Mouse (Mus musculus) C2C12 (cell line): ENCODE data around the gene Olfr1196. TPM values are rescaled to one million over a fixed set of nuclear protein-coding genes. Genes with fewer than 3 reads are reported as not detected.
"Not testable (repeated sequence)": the region's sequence is repeated elsewhere in the genome, so short reads cannot be mapped to it uniquely, and the experiment has no call there.

Experiments
- H3K27me3 ChIP-seq: one replicate; pipeline ENCODE4 v1.6.1; 2011; ENCODE audit not compliant: control insufficient read depth, insufficient read depth, insufficient read length
- H3K36me3 ChIP-seq: one replicate; pipeline ENCODE4 v1.6.1; 2011; ENCODE audit not compliant: control insufficient read depth, insufficient read depth
- H3K4me3 ChIP-seq: one replicate; pipeline ENCODE4 v1.5.1; 2011; ENCODE audit warnings: mild to moderate bottlenecking, control low read depth; ENCODE audit not compliant: poor library complexity, insufficient read depth, severe bottlenecking
- H3K79me2 ChIP-seq: one replicate; pipeline ENCODE4 v1.6.1; 2011; ENCODE audit not compliant: control insufficient read depth, insufficient read depth
- H3K79me3 ChIP-seq: one replicate; pipeline ENCODE4 v1.6.1; 2011; ENCODE audit warnings: low read depth, control low read depth
- H3ac ChIP-seq: one replicate; pipeline ENCODE3; 2011; ENCODE audit warnings: low read depth; ENCODE audit not compliant: control insufficient read depth, insufficient read length
- CEBPB ChIP-seq: IDR thresholded peaks from one replicate; pipeline ENCODE4 v1.6.1; 2011; ENCODE audit warnings: low read depth, mild to moderate bottlenecking, control low read depth, moderate library complexity
- CTCF ChIP-seq: IDR thresholded peaks from one replicate; pipeline ENCODE4 v1.5.1; 2011; ENCODE audit not compliant: control insufficient read depth, insufficient read depth, insufficient read length
- FOSL1 ChIP-seq: IDR thresholded peaks from one replicate; pipeline ENCODE4 v1.8.0; 2011; ENCODE audit warnings: mild to moderate bottlenecking, low read length; ENCODE audit not compliant: poor library complexity, insufficient read depth, severe bottlenecking
- MAX ChIP-seq: IDR thresholded peaks from one replicate; pipeline ENCODE4 v1.6.1; 2011; ENCODE audit warnings: mild to moderate bottlenecking, control low read depth
- MYOD1 ChIP-seq: IDR thresholded peaks from one replicate; pipeline ENCODE4 v1.6.1; 2011; ENCODE audit warnings: low read depth; ENCODE audit not compliant: control insufficient read depth, insufficient read length
- MYOG ChIP-seq: IDR thresholded peaks from one replicate; pipeline ENCODE4 v1.6.1; 2011; ENCODE audit not compliant: control insufficient read depth, insufficient read length; ENCODE audit errors: extremely low read depth
- USF1 ChIP-seq: IDR thresholded peaks from one replicate; pipeline ENCODE4 v1.6.1; 2011; ENCODE audit warnings: low read depth, mild to moderate bottlenecking, control low read depth, moderate library complexity
- long read RNA-seq, 2 experiments: library from polyadenylated mRNA; unstranded; transcript quantifications; one replicate each; pipeline ENCODE4 v2.0.0; 2019 to 2020
- polyA plus RNA-seq: library from polyadenylated mRNA; unstranded; fragments of >200 nt; fragmentation: generic; extraction: Trizol; gene quantifications from one replicate; pipeline ENCODE4 v1.2.1, GENCODE M21; 2012; ENCODE audit warnings: missing spikeins

The Olfr1196 gene
- polyA plus RNA-seq, result not detected
- long read RNA-seq, experiment 1, result 0 reads
- long read RNA-seq, experiment 2, result 0 reads

DNA sequence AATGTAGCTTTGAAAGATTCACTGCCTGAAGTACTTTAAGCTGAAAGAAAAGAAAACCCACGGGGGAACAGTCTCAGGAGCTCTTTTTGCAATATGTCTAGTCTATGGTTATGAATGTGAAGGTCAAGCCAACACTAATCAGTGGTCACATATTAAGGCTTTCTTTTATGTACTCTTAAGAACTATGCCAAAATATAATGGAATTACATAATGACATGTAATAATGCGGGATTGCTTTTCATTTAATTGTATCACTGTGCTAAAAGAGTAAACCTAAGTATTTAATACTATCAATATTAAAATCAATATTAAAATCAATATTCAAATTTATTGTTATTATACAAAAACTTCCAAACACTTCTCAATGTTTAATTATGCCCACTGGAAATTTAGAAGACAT, at the start of gene Olfr1196:
Gene Olfr1196, minus strand, starts transcription at position 101 of the 400 bp plus-strand sequence.
- Histone ChIP-seq H3K27me3 (no peaks in the 10 kb centered on the region), H3K4me3 (no peak within 1 kb of the TSS), H3K79me2 (no peaks in the 10 kb centered on the region), H3ac (no peak within 1 kb of the TSS), H3K36me3 (no peaks in the 10 kb centered on the region), H3K79me3 (no peaks in the 10 kb centered on the region)
- TF ChIP-seq CEBPB (no peak), MYOG (no peak), MAX (no peak), FOSL1 (no peak), MYOD1 (no peak), USF1 (no peak), CTCF (no peak)

DNA sequence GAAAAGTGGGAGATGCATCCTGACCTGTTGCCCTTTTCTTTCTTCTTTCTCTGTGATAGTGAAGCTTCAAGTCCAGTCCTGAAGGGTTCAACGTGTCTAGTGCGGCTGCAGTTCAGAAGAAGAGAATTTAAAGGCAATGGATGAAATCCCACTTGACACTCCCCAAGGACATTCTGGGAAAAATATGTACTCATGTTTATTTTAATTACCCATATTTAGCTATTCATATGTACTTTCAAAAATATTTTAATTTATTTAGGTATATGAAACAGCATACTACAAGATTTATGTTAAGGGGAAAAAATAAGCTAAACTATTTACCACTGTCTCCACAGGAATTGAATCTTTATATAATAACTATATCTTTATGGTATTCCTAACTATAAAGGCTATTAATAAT, 46.9 kb upstream of the Olfr1196 start, which contains the start of gene Olfr1198:
Gene Olfr1198, minus strand, starts transcription at position 101 of the 400 bp plus-strand sequence.
- no peaks in the 10 kb centered on the region for H3K36me3 ChIP-seq
- TF ChIP-seq FOSL1 (no peak), USF1 (no peak), MYOD1 (no peak), MAX (no peak), MYOG (no peak)
- H3K79me3 ChIP-seq, result no peaks in the 10 kb centered on the region
- H3K27me3 ChIP-seq, result no peaks in the 10 kb centered on the region
- no peak within 1 kb of the TSS for H3K4me3 ChIP-seq
- no peaks in the 10 kb centered on the region for H3K79me2 ChIP-seq
- H3ac ChIP-seq, result no peak within 1 kb of the TSS

DNA sequence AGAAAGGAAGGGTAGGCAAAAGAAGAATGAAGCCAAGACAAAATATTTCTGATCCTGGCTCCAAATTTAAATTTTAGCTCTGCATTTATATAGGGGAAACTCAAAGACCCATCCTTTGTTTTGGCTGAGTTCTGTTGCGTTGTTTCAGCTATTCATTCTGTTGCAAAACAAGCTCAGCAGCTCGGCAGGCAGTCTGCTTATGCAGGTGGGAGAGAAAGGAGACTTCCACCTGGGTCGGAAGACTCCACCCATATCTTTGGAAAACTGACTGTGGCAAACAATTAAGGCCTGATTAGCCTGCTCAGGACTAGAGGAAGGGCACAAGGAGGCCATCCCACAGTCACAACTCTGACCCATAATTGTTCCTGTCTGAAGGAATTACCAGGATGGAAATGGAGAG, 39.0 kb upstream of the Olfr1196 start:
- Histone ChIP-seq H3K4me3 (no peak overlapping the region), H3K79me2 (no peaks in the 10 kb centered on the region), H3K79me3 (no peaks in the 10 kb centered on the region), H3ac (no peak overlapping the region), H3K27me3 (no peaks in the 10 kb centered on the region), H3K36me3 (no peaks in the 10 kb centered on the region)
- TF ChIP-seq MYOG (no peak), USF1 (no peak), MYOD1 (no peak), MAX (no peak), CTCF (no peak), FOSL1 (no peak), CEBPB (no peak)

DNA sequence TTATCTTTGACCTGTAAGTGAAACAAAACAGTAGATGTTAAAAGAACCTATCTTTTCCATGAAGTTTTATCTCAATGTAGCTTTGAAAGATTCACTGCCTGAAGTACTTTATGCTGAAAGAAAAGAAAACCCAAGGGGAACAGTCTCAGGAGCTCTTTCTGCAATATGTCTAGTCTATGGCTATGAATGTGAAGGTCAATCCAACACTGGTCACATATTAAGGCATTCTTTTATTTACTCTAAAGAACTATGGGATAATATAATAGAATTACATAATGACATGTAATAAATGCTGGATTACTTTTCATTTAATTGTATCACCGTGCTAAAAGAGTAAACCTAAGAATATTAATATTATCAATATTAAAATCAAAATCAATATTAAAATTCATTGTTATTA, 27.9 kb upstream of the Olfr1196 start, which contains the start of gene Olfr1197:
Gene Olfr1197, minus strand, starts transcription at position 101 of the 400 bp plus-strand sequence.
- Histone ChIP-seq H3K79me3 (no peaks in the 10 kb centered on the region), H3K36me3 (no peaks in the 10 kb centered on the region), H3ac (no peak within 1 kb of the TSS), H3K27me3 (no peaks in the 10 kb centered on the region), H3K79me2 (no peaks in the 10 kb centered on the region), H3K4me3 (no peak within 1 kb of the TSS)
- TF ChIP-seq MYOD1 (no peak), MAX (no peak), USF1 (no peak), CEBPB (no peak), FOSL1 (no peak), MYOG (no peak), CTCF (no peak)

DNA sequence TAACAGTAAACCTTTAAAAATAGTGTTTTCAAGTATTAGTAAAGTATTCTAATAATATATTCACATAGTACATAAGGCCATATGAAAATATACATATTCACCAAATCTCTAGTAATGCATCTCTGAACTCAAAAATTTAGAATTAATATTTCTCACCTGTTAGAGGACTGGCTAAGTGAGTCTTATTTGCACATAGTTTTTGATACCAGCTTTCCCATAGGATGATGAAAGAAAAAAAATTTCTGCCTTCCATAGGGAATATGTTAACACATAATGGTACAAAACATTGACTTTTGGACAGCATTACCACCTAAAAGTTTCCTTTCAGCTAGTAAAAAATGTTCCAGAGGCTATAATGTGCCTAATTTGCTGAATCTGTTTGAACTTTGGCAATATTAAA, 15.3 kb downstream of the Olfr1196 start, which contains the start of gene Olfr1195:
Gene Olfr1195, minus strand, starts transcription at position 101 of the 400 bp plus-strand sequence.
- Histone ChIP-seq H3K79me2 (no peaks in the 10 kb centered on the region), H3K36me3 (no peaks in the 10 kb centered on the region), H3K4me3 (no peak within 1 kb of the TSS), H3ac (no peak within 1 kb of the TSS), H3K79me3 (no peaks in the 10 kb centered on the region), H3K27me3 (no peaks in the 10 kb centered on the region)
- TF ChIP-seq CTCF (no peak), USF1 (no peak), MYOD1 (no peak), CEBPB (no peak), FOSL1 (no peak), MYOG (no peak), MAX (no peak)

DNA sequence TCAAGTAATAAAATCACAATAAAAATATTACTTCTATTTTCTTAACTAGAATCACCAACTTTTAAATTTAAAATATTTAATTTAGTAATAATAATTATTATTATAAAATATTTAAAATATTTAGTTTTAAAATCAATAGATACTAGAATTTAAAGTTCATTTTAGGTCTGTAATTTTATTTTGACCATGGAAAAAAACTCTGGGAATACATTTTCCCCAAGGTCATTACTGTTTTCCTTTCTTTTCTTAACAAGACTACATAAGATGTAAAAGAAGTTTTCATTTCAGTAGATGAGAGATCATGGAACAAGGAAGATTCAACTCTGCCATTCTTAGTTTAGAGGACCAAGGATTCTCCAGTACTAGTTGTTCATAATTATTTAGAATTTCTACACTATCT, 29.1 kb downstream of the Olfr1196 start, which contains the start of gene Olfr1193:
Gene Olfr1193, plus strand, starts transcription at position 301 of the 400 bp plus-strand sequence.
- H3K79me3 ChIP-seq, H3K4me3 ChIP-seq, H3K36me3 ChIP-seq, H3K79me2 ChIP-seq, H3ac ChIP-seq, H3K27me3 ChIP-seq: not testable (repeated sequence)
